Mouse (Mus musculus) spleen, adult 2 months (tissue): ENCODE results near the gene Ankrd33. TPM values are rescaled to one million over a fixed set of nuclear protein-coding genes. Genes with fewer than 3 reads are reported as not detected.
A peak's percentile ranks its signal among the peaks of the same experiment; 100 is the strongest.

Experiments used
- DNase-seq, 2 experiments: peaks; one replicate each; pipeline versions ENCODE4 v3.0.0 to v3.0.0-alpha.2; 2012 to 2021; ENCODE audit warnings: low spot score in 2 of 2, low read depth in 1 of 2
- H3K27ac ChIP-seq: fragments of 200-500 bp; 2 replicates; pipeline ENCODE4 v1.5.1; 2012; ENCODE audit warnings: low read length, inconsistent platforms; ENCODE audit not compliant: insufficient read depth
- H3K27me3 ChIP-seq: fragments of 200-500 bp; 2 replicates; pipeline ENCODE4 v1.6.1; 2012; ENCODE audit warnings: mild to moderate bottlenecking, moderate library complexity, low read length, inconsistent platforms; ENCODE audit not compliant: control insufficient read depth, insufficient read depth
- H3K36me3 ChIP-seq: fragments of 200-500 bp; 2 replicates; pipeline ENCODE4 v1.6.1; 2012; ENCODE audit warnings: mild to moderate bottlenecking, low read length, inconsistent platforms; ENCODE audit not compliant: control insufficient read depth, insufficient read depth
- H3K4me1 ChIP-seq: fragments of 200-500 bp; 2 replicates; pipeline ENCODE4 v1.6.1; 2011; ENCODE audit warnings: inconsistent platforms; ENCODE audit not compliant: control insufficient read depth, insufficient read depth, insufficient read length
- H3K4me3 ChIP-seq: fragments of 200-500 bp; 2 replicates; pipeline ENCODE4 v1.5.1; 2011; ENCODE audit warnings: mild to moderate bottlenecking, inconsistent platforms; ENCODE audit not compliant: insufficient read depth, insufficient read length; ENCODE audit errors: extremely low read depth
- CTCF ChIP-seq: fragments of 200-500 bp; IDR thresholded peaks from 2 replicates; pipeline ENCODE4 v1.5.1; 2011; ENCODE audit warnings: mild to moderate bottlenecking, inconsistent platforms; ENCODE audit not compliant: insufficient read depth, insufficient read length, insufficient replicate concordance; ENCODE audit errors: extremely low read depth
- POLR2A ChIP-seq: fragments of 200-500 bp; IDR thresholded peaks from 2 replicates; pipeline ENCODE4 v1.6.1; 2011; ENCODE audit warnings: low read depth, low read length, inconsistent platforms
- WGBS: fragments of 180-500 bp; shearing (Covaris S2); methylation state at CpG from one replicate; pipeline ENCODE4 v1.1.7; 2018; 5-methylcytosine and 5-hydroxymethylcytosine counted together
- polyA plus RNA-seq: library from polyadenylated mRNA; depleted of rRNA; stranded (reverse); fragments of >200 nt; gene quantifications from 2 replicates; pipeline ENCODE4 v1.2.3, GENCODE M21; 2012

Ankrd33 gene
- polyA plus RNA-seq, 1 experiment, result not detected

- TF ChIP-seq POLR2A (no peak), CTCF (no peak)
- Histone ChIP-seq H3K27ac (no peak overlapping the region), H3K36me3 (no peaks in the 10 kb centered on the region), H3K4me1 (no peaks in the 10 kb centered on the region), H3K27me3 (0 out of 2 replicates have a peak, but pooled peaks cover 1% of the 10 kb centered on the region), H3K4me3 (no peak overlapping the region)
- 93% methylated on average over 9 of the region's 9 CpGs for WGBS
- DNase-seq, result no peak
Measured at GRCm38 (mm10) chr15:101094979-101095378, 20.6 kb upstream of the Ankrd33 start.

GRCm38 (mm10) chr15:101095392-101095791 is 20.2 kb upstream of the Ankrd33 start:
- DNase-seq, result no peak
- Histone ChIP-seq H3K27ac (no peak overlapping the region), H3K27me3 (0 out of 2 replicates have a peak, but pooled peaks cover 1% of the 10 kb centered on the region), H3K4me3 (no peak overlapping the region), H3K4me1 (no peaks in the 10 kb centered on the region), H3K36me3 (no peaks in the 10 kb centered on the region)
- TF ChIP-seq POLR2A (no peak), CTCF (no peak)
- 93% methylated on average over 3 of the region's 3 CpGs for WGBS

- H3K4me3 ChIP-seq, result no peak overlapping the region
- no peaks in the 10 kb centered on the region for H3K36me3 ChIP-seq
- 25% methylated on average over 28 of the region's 28 CpGs for WGBS
- H3K27me3 ChIP-seq, result 0 out of 2 replicates have a peak, but pooled peaks cover 1% of the 10 kb centered on the region
- no peak overlapping the region for H3K27ac ChIP-seq
- H3K4me1 ChIP-seq, result no peaks in the 10 kb centered on the region
- DNase-seq, result no peak
- TF ChIP-seq POLR2A (no peak), CTCF (no peak)
Measured at GRCm38 (mm10) chr15:101097985-101098651, 17.4 kb upstream of the Ankrd33 start.

GRCm38 (mm10) chr15:101100996-101101395 is 14.6 kb upstream of the Ankrd33 start:
- no peak overlapping the region for H3K4me3 ChIP-seq
- H3K36me3 ChIP-seq, result no peaks in the 10 kb centered on the region
- 93% methylated on average over 3 of the region's 3 CpGs for WGBS
- TF ChIP-seq POLR2A (no peak), CTCF (no peak)
- no peak overlapping the region for H3K27ac ChIP-seq
- no peak for DNase-seq
- no peaks in the 10 kb centered on the region for H3K4me1 ChIP-seq
- 0 out of 2 replicates have a peak, but pooled peaks cover 1% of the 10 kb centered on the region for H3K27me3 ChIP-seq

GRCm38 (mm10) chr15:101103605-101104304 is 11.8 kb upstream of the Ankrd33 start:
- DNase-seq, result no peak
- 88% methylated on average over 9 of the region's 9 CpGs for WGBS
- Histone ChIP-seq H3K27ac (no peak overlapping the region), H3K27me3 (no peaks in the 10 kb centered on the region), H3K4me1 (no peaks in the 10 kb centered on the region), H3K36me3 (no peaks in the 10 kb centered on the region), H3K4me3 (no peak overlapping the region)
- TF ChIP-seq CTCF (no peak), POLR2A (no peak)

- peak; percentile 31 to 70 for DNase-seq
- 17% methylated on average over 12 of the region's 12 CpGs for WGBS
- TF ChIP-seq POLR2A, result no peak
- peak; percentile 89 for TF ChIP-seq CTCF
- Histone ChIP-seq H3K27ac (no peak overlapping the region), H3K4me3 (peak overlapping the region; percentile 36; the same call in 1 of the 2 replicates), H3K4me1 (no peaks in the 10 kb centered on the region), H3K27me3 (no peaks in the 10 kb centered on the region), H3K36me3 (no peaks in the 10 kb centered on the region)
Measured at GRCm38 (mm10) chr15:101105496-101105994, 10.0 kb upstream of the Ankrd33 start.

GRCm38 (mm10) chr15:101106011-101106410 is 9.5 kb upstream of the Ankrd33 start:
- Histone ChIP-seq H3K4me3 (no peak overlapping the region), H3K4me1 (no peaks in the 10 kb centered on the region), H3K27me3 (no peaks in the 10 kb centered on the region), H3K36me3 (no peaks in the 10 kb centered on the region), H3K27ac (no peak overlapping the region)
- no peak for TF ChIP-seq POLR2A
- no peak for TF ChIP-seq CTCF
- no peak for DNase-seq
- 83% methylated on average over 10 of the region's 10 CpGs for WGBS
